Mouse (Mus musculus): ENCODE data around the gene Rpl31. TPM values are rescaled to one million over a fixed set of nuclear protein-coding genes. Genes with fewer than 3 reads are reported as not detected.

The Rpl31 gene
- polyA plus RNA-seq, 1 experiment from 2014 or later: 502 TPM

DNA sequence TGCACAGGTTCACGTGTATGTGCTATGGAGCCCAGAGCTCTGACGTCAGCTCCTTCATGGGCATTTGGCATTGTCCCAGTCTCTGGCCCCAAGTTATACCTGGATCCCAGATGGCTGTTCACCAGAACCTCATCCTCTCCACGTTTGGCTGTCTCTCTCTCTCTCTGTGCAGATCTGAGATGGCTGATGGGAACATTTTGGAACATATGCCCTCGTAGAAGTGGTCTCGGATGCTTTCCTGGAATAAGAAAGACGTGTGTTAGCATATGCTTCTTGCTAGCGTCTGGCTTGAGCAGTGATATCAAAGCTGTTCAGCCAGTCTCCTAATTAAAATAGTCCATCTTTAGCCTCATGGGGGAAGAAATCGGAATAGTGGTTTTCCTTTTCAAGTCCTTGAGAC lies 30.9 kb upstream of the Rpl31 start:
- no peaks in the 10 kb centered on the region for H3K9me3 ChIP-seq (replicated peaks; ENCODE audit: control insufficient read depth, low read length)
- H3K4me2 ChIP-seq (ENCODE audit: low read depth, low read length): no peak overlapping the region
- no peaks in the 10 kb centered on the region for H3K36me3 ChIP-seq (ENCODE audit: control insufficient read depth, insufficient read depth, low read length)
- no peak overlapping the region for H3K9ac ChIP-seq (ENCODE audit: low read length)
- H3K27me3 ChIP-seq (ENCODE audit: control insufficient read depth, insufficient read depth, low read length): no peaks in the 10 kb centered on the region
- H3K27ac ChIP-seq (ENCODE audit: low read length): no peak overlapping the region
- ATAC-seq (ENCODE audit: insufficient read depth, low FRiP score): no peak
- no peak overlapping the region for H3K4me3 ChIP-seq (replicated peaks; ENCODE audit: low read length)
- WGBS: 86% methylated on average over 8 of the region's 8 CpGs
- no peaks in the 10 kb centered on the region for H3K4me1 ChIP-seq (ENCODE audit: control insufficient read depth, insufficient read depth, low read length)

DNA sequence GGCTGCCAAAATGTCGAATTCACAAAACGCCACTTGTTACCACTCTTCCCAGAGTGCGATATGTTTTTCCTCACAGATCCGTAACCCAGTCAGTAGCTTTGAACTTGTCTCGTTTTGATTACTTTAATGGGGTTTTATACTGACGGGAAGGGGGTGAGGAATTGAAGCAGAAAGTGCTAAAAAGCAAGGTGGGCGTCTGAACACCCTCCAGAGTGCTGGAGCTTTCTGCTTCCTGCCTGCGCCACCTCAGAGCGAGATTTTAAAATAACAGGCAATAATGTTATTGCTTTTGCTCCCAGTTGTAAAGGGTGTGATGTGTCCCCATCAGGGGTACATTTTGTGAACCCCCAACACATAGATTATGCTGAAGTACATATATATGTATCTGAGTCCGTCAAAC lies 28.8 kb upstream of the Rpl31 start:
- no peak overlapping the region for H3K9ac ChIP-seq (ENCODE audit: low read length)
- no peaks in the 10 kb centered on the region for H3K27me3 ChIP-seq (ENCODE audit: control insufficient read depth, insufficient read depth, low read length)
- H3K4me1 ChIP-seq (ENCODE audit: control insufficient read depth, insufficient read depth, low read length): no peaks in the 10 kb centered on the region
- no peak overlapping the region for H3K4me3 ChIP-seq (replicated peaks; ENCODE audit: low read length)
- no peak overlapping the region for H3K4me2 ChIP-seq (ENCODE audit: low read depth, low read length)
- no peak overlapping the region for H3K27ac ChIP-seq (ENCODE audit: low read length)
- no peaks in the 10 kb centered on the region for H3K36me3 ChIP-seq (ENCODE audit: control insufficient read depth, insufficient read depth, low read length)
- WGBS: 73% methylated on average over 10 of the region's 10 CpGs
- no peaks in the 10 kb centered on the region for H3K9me3 ChIP-seq (replicated peaks; ENCODE audit: control insufficient read depth, low read length)
- ATAC-seq (ENCODE audit: insufficient read depth, low FRiP score): no peak

DNA sequence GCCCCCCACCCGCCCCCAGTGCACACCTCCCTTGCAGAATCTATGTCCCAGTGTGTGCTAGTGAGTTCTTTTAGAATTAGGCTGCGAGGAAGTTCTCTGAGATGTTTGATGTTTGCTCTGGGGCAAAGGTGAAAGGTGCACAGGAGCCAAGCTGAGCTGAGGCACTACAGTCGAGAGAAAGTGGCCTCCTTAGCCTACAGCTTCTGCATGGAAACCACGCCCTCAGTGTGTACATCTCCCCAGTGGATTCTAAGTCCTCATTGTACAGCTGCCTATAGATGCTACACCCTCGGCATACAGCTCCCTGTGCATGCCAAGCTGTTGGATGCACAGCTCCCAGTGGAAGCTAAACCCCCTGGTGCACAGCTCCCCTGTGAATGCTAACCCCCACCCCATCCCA lies 28.2 kb upstream of the Rpl31 start:
- H3K9ac ChIP-seq (ENCODE audit: low read length): no peak overlapping the region
- 29% methylated on average over 5 of the region's 5 CpGs for WGBS
- H3K27me3 ChIP-seq (ENCODE audit: control insufficient read depth, insufficient read depth, low read length): no peaks in the 10 kb centered on the region
- no peaks in the 10 kb centered on the region for H3K4me1 ChIP-seq (ENCODE audit: control insufficient read depth, insufficient read depth, low read length)
- no peaks in the 10 kb centered on the region for H3K9me3 ChIP-seq (replicated peaks; ENCODE audit: control insufficient read depth, low read length)
- H3K27ac ChIP-seq (ENCODE audit: low read length): no peak overlapping the region
- ATAC-seq (ENCODE audit: insufficient read depth, low FRiP score): peak; percentile 18; the same call in 1 of the 2 replicates
- H3K36me3 ChIP-seq (ENCODE audit: control insufficient read depth, insufficient read depth, low read length): no peaks in the 10 kb centered on the region
- no peak overlapping the region for H3K4me2 ChIP-seq (ENCODE audit: low read depth, low read length)
- H3K4me3 ChIP-seq (replicated peaks; ENCODE audit: low read length): no peak overlapping the region

DNA sequence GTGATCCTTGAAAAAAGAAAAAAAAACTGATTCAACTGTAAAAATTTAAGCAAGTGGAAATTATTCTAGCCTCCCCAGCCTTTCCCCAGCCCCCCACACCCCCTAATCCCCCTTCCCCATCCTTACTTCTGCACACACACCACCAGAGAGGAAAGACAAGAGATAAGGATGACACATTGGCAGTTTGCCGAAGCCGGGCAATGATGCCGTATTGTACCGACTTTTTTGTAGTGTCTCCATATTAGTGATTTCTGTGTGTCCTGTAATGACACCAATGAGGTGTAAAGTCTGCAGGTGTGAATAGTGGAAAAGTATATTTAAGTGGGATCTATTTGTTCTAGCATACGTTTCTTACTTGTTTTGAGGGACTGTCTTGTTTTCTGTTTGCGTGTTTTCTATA lies 27.5 kb upstream of the Rpl31 start:
- no peaks in the 10 kb centered on the region for H3K9me3 ChIP-seq (replicated peaks; ENCODE audit: control insufficient read depth, low read length)
- H3K4me3 ChIP-seq (replicated peaks; ENCODE audit: low read length): no peak overlapping the region
- no peaks in the 10 kb centered on the region for H3K27me3 ChIP-seq (ENCODE audit: control insufficient read depth, insufficient read depth, low read length)
- H3K27ac ChIP-seq (ENCODE audit: low read length): no peak overlapping the region
- no peak overlapping the region for H3K4me2 ChIP-seq (ENCODE audit: low read depth, low read length)
- H3K36me3 ChIP-seq (ENCODE audit: control insufficient read depth, insufficient read depth, low read length): no peaks in the 10 kb centered on the region
- H3K9ac ChIP-seq (ENCODE audit: low read length): no peak overlapping the region
- ATAC-seq (ENCODE audit: insufficient read depth, low FRiP score): no peak
- WGBS: 56% methylated on average over 6 of the region's 6 CpGs
- no peaks in the 10 kb centered on the region for H3K4me1 ChIP-seq (ENCODE audit: control insufficient read depth, insufficient read depth, low read length)

DNA sequence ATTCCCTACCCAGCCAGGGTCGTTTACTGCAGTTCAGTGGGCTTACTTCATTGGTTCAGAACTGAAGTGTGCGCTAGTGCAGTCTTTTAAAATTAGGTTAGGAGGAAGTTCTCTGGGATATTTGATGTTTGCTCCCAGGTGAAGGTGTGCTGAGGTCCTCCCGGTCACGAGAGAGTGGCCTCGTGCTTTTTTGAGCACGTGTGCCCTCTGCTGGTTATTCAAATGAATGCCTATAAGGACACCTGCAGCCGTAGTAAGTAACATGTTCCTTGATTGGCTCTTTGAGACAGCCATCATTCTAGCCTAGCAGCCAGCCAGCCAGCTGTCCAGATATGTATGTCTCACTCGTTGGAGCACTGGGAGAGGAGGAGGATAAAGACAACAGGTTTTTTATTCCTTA lies 27.0 kb upstream of the Rpl31 start:
- H3K9me3 ChIP-seq (replicated peaks; ENCODE audit: control insufficient read depth, low read length): no peaks in the 10 kb centered on the region
- 14% methylated on average over 8 of the region's 8 CpGs for WGBS
- H3K4me3 ChIP-seq (replicated peaks; ENCODE audit: low read length): no peak overlapping the region
- no peaks in the 10 kb centered on the region for H3K36me3 ChIP-seq (ENCODE audit: control insufficient read depth, insufficient read depth, low read length)
- H3K4me2 ChIP-seq (ENCODE audit: low read depth, low read length): no peak overlapping the region
- ATAC-seq (ENCODE audit: insufficient read depth, low FRiP score): peak; percentile 76; the same call in 1 of the 2 replicates
- H3K27me3 ChIP-seq (ENCODE audit: control insufficient read depth, insufficient read depth, low read length): no peaks in the 10 kb centered on the region
- no peak overlapping the region for H3K27ac ChIP-seq (ENCODE audit: low read length)
- no peak overlapping the region for H3K9ac ChIP-seq (ENCODE audit: low read length)
- H3K4me1 ChIP-seq (ENCODE audit: control insufficient read depth, insufficient read depth, low read length): no peaks in the 10 kb centered on the region

DNA sequence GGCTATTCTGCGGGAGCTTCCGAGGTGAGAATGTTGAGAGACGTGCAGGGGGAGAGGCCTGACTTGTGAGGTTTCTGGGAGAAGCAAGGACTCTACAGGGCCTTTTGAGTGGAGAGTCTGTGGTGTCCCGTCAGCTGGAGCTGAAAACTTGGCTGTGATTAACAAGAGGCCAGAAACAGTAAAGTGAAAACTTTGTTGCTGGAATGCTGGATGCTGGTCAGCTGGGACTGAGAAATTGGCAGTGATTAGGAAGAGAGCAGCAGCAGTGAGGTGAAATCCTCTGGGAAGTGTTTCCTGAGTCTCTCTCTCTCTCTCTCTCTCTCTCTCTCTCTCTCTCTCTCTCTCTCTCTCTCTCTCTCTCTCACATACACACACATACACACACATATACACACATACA lies 25.8 kb upstream of the Rpl31 start:
- WGBS: 69% methylated on average over 4 of the region's 4 CpGs
- Histone ChIP-seq H3K27ac (ENCODE audit: low read length) (0 out of 2 replicates have a peak overlapping the region, but pooled peaks have one; percentile 2), H3K4me3 (replicated peaks; ENCODE audit: low read length) (no peak overlapping the region), H3K27me3 (ENCODE audit: control insufficient read depth, insufficient read depth, low read length) (no peaks in the 10 kb centered on the region), H3K9ac (ENCODE audit: low read length) (no peak overlapping the region), H3K4me1 (ENCODE audit: control insufficient read depth, insufficient read depth, low read length) (no peaks in the 10 kb centered on the region), H3K4me2 (ENCODE audit: low read depth, low read length) (no peak overlapping the region), H3K9me3 (replicated peaks; ENCODE audit: control insufficient read depth, low read length) (no peaks in the 10 kb centered on the region), H3K36me3 (ENCODE audit: control insufficient read depth, insufficient read depth, low read length) (no peaks in the 10 kb centered on the region)
- ATAC-seq (ENCODE audit: insufficient read depth, low FRiP score): no peak

DNA sequence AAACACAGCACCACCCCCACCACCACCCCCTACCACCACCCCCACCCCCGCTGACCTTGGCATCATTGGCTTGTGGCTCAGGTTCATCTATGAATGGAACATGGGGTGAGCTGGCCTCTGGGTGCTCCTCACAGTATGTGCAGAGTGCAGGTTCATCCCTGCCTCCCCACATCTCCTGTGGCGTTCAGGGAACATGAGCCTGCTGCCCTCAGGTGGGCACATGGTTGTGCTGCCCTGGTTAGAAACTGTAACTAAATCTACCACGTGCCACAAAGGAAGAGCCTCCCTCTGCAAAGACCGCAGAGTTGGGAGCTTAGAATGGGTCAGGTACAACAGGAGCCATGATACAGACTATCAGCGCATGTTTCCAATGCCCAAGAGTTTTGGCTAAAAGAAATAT lies 24.4 kb upstream of the Rpl31 start:
- no peak for ATAC-seq (ENCODE audit: insufficient read depth, low FRiP score)

DNA sequence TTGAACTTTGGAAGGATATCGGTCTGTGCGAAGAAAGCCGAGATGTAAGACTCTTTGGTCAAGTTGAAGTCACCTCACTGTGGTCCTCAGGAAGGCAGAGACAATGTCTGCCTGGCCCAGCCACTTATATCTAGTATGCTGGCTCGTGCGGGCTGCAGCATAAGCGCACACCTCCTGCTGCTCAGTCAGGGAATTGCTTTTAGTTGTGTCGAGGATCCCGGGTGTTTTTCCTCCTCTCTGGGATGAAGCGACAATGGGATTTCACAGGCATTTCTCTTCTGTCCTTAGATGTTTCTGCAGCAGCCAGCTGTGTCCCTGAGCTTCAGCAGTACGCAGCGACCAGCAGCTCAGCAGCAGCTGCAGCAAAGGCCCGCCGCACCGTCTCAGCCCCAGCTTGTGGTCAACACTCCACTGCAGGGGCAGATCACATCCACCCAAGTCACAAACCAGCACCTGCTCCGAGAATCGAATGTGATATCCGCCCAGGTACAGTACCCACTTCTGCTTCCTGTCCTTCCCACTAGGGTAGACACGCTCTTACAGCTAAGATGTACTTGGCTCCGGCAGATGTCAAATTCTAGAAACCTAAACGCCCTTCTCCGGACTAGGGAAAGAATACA lies 22.6 kb upstream of the Rpl31 start:
- Histone ChIP-seq H3K4me2 (ENCODE audit: low read depth, low read length) (no peak overlapping the region), H3K27me3 (ENCODE audit: control insufficient read depth, insufficient read depth, low read length) (no peaks in the 10 kb centered on the region), H3K4me3 (replicated peaks; ENCODE audit: low read length) (no peak overlapping the region), H3K4me1 (ENCODE audit: control insufficient read depth, insufficient read depth, low read length) (no peaks in the 10 kb centered on the region), H3K9me3 (replicated peaks; ENCODE audit: control insufficient read depth, low read length) (no peaks in the 10 kb centered on the region), H3K27ac (ENCODE audit: low read length) (no peak overlapping the region), H3K9ac (ENCODE audit: low read length) (no peak overlapping the region), H3K36me3 (ENCODE audit: control insufficient read depth, insufficient read depth, low read length) (no peaks in the 10 kb centered on the region)
- ATAC-seq (ENCODE audit: insufficient read depth, low FRiP score): no peak
- 57% methylated on average over 21 of the region's 21 CpGs for WGBS

More for the DNA sequence above, 24.4 kb upstream of the Rpl31 start:
- Histone ChIP-seq H3K9ac (ENCODE audit: low read length) (no peak overlapping the region), H3K9me3 (replicated peaks; ENCODE audit: control insufficient read depth, low read length) (no peaks in the 10 kb centered on the region), H3K4me3 (replicated peaks; ENCODE audit: low read length) (no peak overlapping the region), H3K4me1 (ENCODE audit: control insufficient read depth, insufficient read depth, low read length) (no peaks in the 10 kb centered on the region), H3K27ac (ENCODE audit: low read length) (no peak overlapping the region), H3K27me3 (ENCODE audit: control insufficient read depth, insufficient read depth, low read length) (no peaks in the 10 kb centered on the region), H3K4me2 (ENCODE audit: low read depth, low read length) (no peak overlapping the region), H3K36me3 (ENCODE audit: control insufficient read depth, insufficient read depth, low read length) (no peaks in the 10 kb centered on the region)
- WGBS: 81% methylated on average over 5 of the region's 5 CpGs

DNA sequence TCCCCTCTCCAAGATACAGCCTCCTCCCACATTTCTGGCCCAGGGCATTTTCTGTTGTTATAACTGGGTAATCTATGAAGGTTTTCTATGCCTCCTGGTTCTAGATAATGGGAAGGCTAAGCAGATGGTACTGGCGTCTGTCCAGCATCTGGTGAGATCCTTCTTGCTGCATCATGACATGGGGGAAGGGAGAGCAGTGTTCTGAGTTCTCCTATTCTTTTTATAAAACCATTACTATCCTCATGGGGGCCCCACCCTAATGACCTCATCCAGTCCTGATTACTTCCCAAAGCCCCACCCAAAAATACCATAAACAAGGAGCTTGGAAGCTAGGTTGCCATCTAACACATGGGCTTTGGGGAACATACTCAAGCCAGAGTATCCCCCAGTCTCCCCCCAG lies 18.6 kb upstream of the Rpl31 start:
- WGBS: 52% methylated on average over 1 of the region's 1 CpGs

More for the DNA sequence above, 18.6 kb upstream of the Rpl31 start:
- Histone ChIP-seq H3K27ac (ENCODE audit: low read length) (no peak overlapping the region), H3K4me2 (ENCODE audit: low read depth, low read length) (no peak overlapping the region), H3K9ac (ENCODE audit: low read length) (no peak overlapping the region), H3K4me1 (ENCODE audit: control insufficient read depth, insufficient read depth, low read length) (no peaks in the 10 kb centered on the region), H3K4me3 (replicated peaks; ENCODE audit: low read length) (no peak overlapping the region), H3K9me3 (replicated peaks; ENCODE audit: control insufficient read depth, low read length) (no peaks in the 10 kb centered on the region; the same call in 1 of the 2 replicates), H3K36me3 (ENCODE audit: control insufficient read depth, insufficient read depth, low read length) (no peaks in the 10 kb centered on the region), H3K27me3 (ENCODE audit: control insufficient read depth, insufficient read depth, low read length) (no peaks in the 10 kb centered on the region)
- no peak for ATAC-seq (ENCODE audit: insufficient read depth, low FRiP score)
